Mouse (Mus musculus): Measurements from ENCODE around the gene Lao1. TPM values are rescaled to one million over a fixed set of nuclear protein-coding genes. Genes with fewer than 3 reads are reported as not detected.

Lao1 gene
- total RNA-seq, 2 experiments from 2014 or later, result not detected

DNA sequence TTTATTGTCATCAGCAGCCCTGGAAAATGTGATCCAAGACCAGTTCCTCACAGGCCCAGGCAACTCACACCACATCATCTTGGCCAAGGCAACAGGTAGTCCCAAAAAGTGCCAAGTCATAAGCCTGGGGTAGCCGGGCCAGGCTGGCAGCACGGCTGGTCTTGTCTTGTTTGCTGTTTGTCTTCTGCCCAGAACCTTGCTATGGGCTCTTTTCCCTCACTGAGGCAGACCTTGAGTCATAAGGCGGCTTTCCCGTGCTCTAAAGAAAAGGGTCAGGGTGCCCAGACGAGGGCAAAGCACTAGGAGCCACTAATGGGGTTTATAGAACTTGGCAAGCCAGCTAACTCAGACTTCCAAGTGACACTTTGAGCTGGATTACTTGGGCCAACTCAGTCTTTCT is 51.7 kb downstream of the Lao1 start:
- DNase-seq, result no peak
- intact Hi-C loops (cut with DNase I), result no loop called here

DNA sequence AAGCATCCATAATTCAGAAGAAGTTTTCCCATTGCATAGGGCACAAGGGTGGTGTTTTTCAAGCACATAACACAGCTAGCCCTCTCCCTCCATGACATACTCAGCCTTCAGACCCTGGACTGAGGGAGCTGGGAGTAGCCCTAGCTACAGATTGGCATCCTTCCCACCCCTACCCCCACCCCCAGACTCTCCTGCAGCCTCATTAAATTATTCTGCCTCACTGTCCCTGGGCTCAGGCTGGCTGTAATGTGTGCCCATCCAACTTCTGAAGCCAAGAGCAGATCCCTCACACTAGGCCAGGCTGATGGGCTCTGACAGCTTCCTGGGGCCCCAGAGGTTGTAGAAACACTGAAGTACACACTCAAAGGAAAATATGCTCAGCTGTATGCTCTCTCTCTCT is 53.6 kb downstream of the Lao1 start:
- intact Hi-C loops (cut with DNase I), result no loop called here
- DNase-seq, result peak; percentile 76

DNA sequence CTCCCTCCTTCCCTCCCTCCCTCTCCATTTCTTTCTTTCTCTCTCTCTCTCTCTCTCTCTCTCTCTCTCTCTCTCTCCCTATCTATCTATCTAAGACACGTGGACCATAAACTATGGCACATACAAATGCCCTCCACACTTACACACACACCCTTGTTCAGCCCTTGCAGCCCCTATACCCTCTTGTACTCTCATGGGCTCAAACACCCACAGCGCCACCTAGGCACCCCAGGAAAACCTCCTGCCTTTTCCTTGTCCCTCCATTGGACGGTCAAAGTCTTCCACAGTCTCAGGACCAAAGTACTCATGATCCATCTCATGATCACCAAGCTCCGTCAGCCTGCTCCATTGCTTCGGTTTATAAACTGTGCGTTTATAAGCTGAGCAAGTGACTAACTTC is 54.2 kb downstream of the Lao1 start:
- DNase-seq, result no peak
- intact Hi-C loops (cut with DNase I), result no loop called here

DNA sequence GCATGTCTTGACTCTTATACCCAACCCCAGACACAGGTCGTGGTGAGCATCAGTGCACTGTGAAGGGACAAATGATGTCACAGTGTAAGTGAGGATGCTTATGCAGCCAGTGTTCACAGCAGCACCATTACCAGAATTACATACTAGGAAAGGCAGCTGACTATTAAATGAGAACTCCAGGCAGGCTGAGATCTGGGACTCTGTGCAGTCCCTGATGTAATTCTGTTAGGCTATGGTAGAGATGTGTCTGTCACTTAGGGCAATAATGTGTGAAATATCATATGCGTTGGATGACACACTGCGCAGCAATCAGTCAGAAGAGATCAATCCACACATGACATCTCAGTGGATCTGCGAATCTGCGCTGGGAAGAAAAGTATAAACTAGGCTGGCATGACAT is 55.7 kb downstream of the Lao1 start:
- intact Hi-C loops (cut with DNase I), result no loop called here

More for the DNA sequence above, 55.7 kb downstream of the Lao1 start:
- DNase-seq, result no peak

Other genes with a start within 250 kb of the Lao1 start
- not detected for gene Olfr1340, start 241.4 kb upstream of the Lao1 start, total RNA-seq (2021)
- not detected for gene Olfr1339, start 229.4 kb upstream of the Lao1 start, total RNA-seq (2021)
- not detected for gene Olfr1338, start 202.8 kb upstream of the Lao1 start, total RNA-seq (2021)
- not detected for gene Olfr1337, start 179.0 kb upstream of the Lao1 start, total RNA-seq (2021)
- gene Olfr1335, start 151.6 kb upstream of the Lao1 start, total RNA-seq (2021), result not detected
- gene Olfr1333, start 125.3 kb upstream of the Lao1 start, total RNA-seq (2021), result not detected
- not detected for gene Olfr1331, start 96.9 kb upstream of the Lao1 start, total RNA-seq (2021)
- not detected for gene Olfr1330, start 73.0 kb upstream of the Lao1 start, total RNA-seq (2021)
- not detected for gene Olfr1329, start 44.1 kb upstream of the Lao1 start, total RNA-seq (2021)
- gene Olfr1328, start 23.0 kb upstream of the Lao1 start, total RNA-seq (2021), result not detected
- 10 to 100 TPM; 33.5 to 34.1 TPM for gene Slc2a1, start 147.1 kb downstream of the Lao1 start, total RNA-seq (2021)
- 1 to 10 TPM; 4.5 to 8.7 TPM for gene Zfp691, start 212.6 kb downstream of the Lao1 start, total RNA-seq (2021)
- gene Ermap, start 228.4 kb downstream of the Lao1 start, total RNA-seq (2021), result 1 to 10 TPM in 1 of 2 experiments, under 1 TPM in 1; 0.40 to 1.0 TPM
- 10 to 100 TPM; 72.9 to 79.6 TPM for gene Svbp, start 233.7 kb downstream of the Lao1 start, total RNA-seq (2021)